ENCODE assay signal across 14 mouse cellular contexts in the genomic region with DNA sequence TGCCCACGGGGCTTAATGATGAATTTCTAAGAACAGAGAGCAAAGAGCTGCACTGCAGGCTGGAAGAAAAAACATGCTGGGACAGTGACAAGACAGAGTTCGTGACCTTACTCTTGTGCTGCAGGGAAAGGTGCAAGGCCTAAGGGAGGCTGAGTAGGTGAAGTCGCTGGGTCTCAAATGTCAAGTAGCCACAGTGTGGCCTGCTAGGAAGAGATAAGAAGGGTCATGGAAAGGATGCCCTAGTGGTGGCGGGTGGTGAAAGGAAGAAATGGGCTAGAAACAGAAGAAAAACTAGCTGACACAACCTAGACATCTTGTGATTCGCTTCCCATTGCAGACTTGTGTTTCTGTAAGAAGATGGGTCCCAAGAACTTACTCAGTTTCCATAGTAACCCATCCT.
"Had no signal": no experiment of that assay in that cellular context is flagged by ENCODE, and none has a peak within 500 bp of the region (broad histone marks: within the 10 kb centered on the region; RNA-seq: fewer than 3 reads in every experiment).

No protein-coding gene starts in this region.

- H3K4me1 ChIP-seq: limb, embryonic 12.5 days; midbrain, embryonic 13.5 days; neural tube, embryonic 15.5 days had no signal

- H3K4me2 ChIP-seq: limb, embryonic 12.5 days; midbrain, embryonic 13.5 days; neural tube, embryonic 15.5 days had no signal

- H3K9ac ChIP-seq: limb, embryonic 12.5 days; midbrain, embryonic 13.5 days; neural tube, embryonic 15.5 days had no signal

- H3K27ac ChIP-seq: layer of hippocampus, adult 2 months; limb, embryonic 12.5 days; midbrain, embryonic 13.5 days; neural tube, embryonic 15.5 days had no signal

- DNase-seq: kidney, postnatal 10 days; kidney, postnatal 4 days; lung, adult 2 months; lung, postnatal 4 days; right cerebral cortex, adult 18-20 months; right cerebral cortex, postnatal 25 days; thymus, postnatal 36 days had no signal

- H3K36me3 ChIP-seq: limb, embryonic 12.5 days; midbrain, embryonic 13.5 days; neural tube, embryonic 15.5 days had no signal

- ATAC-seq: lung, postnatal 0 days; midbrain, embryonic 13.5 days had no signal

- H3K4me3 ChIP-seq: layer of hippocampus, adult 2 months; limb, embryonic 12.5 days; megakaryocyte, embryonic 14.5 days; midbrain, embryonic 13.5 days; myocyte; neural tube, embryonic 15.5 days had no signal

- H3K9me3 ChIP-seq: limb, embryonic 12.5 days; megakaryocyte, embryonic 14.5 days; midbrain, embryonic 13.5 days; neural tube, embryonic 15.5 days had no signal

- H3K27me3 ChIP-seq: limb, embryonic 12.5 days; megakaryocyte, embryonic 14.5 days; midbrain, embryonic 13.5 days; neural tube, embryonic 15.5 days had no signal
